Mouse (Mus musculus): ENCODE measurements around the gene A430078G23Rik.

Gene A430078G23Rik

DNA sequence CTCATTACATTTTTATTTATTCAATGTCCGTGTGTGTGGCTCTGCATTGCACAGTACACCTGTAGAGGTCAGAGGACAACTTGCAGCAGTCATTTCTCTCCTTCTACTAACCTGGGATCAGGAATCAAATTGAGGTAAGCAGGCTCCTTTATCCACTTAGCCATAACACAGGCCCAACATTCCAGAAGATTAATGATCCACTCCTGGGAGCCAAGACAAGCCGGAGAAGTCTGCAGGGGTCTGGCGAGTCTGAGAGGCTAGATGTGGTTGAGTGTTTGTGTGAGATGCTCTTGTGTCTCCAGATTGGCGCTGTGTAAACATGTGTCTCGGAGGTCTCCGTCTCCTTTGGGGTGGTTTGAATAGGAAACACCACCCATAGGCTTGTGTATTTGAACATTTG, 2.5 kb upstream of the A430078G23Rik start:
- DNase-seq = no peak

DNA sequence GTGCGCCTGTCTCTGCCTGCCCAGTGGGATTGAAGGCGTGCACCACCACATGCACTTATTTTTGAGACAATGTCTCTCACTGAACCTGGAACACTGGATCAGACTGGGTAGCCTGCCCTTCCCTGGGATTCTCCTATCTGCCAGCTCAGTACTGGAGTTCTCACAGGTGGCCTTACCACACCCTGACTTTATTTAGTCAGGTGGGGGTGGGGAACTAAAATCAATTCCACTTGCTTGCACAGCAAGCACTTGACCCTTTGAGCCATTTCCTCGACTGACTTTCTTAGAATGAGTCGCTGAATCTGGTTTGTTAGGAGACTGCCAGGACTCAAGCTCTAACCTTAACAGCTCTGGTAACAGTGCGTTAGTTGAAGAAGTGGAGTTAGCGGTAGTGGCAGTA, 500 bp upstream of the A430078G23Rik start:
- DNase-seq = no peak

DNA sequence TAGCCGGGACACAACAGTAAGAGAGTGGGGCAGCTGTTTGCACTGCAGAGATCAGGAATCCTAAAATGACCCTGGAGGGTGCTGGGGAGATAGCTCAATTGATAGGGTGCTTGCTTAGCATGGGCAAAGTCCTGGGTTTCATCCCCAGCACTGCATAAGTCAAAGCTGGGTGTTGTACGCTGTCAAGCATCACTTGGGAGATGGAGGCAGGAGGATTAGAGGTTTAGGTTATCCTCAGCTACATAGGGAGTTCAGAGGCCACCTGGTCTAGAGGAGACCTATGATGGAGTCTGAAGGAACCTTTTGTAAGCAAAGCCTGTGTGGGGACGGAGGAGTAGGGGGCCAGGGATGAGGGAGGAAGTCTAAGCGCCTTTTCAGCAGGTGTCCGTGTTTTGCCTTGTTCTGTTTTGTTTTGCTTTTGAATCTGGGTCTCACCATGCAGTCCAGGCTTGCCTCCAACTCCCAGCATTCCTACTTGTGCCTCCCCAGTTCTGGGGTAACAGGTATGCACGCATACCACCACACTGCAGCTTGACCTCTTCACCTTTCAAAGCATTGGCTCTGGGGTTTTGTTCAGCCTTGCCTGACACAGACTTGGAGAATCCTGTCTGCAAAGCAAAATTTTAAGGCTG, 712 bp downstream of the A430078G23Rik start:
- DNase-seq = peak; percentile 8 to 31

DNA sequence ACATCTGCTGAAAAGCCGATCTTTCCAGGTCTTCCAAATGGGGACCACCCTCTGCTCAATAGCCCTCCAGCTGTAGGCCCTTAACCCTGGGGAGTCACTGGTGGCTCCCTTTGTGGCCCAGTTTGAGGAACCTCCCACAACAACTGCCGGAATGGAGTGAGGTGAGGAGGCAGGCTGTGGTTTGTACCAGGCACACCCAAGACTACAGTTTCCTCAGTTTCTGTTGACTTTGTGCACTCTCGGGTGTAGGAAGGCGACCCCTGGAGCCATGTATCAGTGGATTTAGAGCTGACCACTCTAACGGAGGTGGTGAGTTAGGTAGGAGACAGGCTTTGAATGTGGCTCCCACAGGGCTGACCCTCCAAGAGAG, 1.2 kb downstream of the A430078G23Rik start:
- peak; percentile 59 to 67 for DNase-seq

DNA sequence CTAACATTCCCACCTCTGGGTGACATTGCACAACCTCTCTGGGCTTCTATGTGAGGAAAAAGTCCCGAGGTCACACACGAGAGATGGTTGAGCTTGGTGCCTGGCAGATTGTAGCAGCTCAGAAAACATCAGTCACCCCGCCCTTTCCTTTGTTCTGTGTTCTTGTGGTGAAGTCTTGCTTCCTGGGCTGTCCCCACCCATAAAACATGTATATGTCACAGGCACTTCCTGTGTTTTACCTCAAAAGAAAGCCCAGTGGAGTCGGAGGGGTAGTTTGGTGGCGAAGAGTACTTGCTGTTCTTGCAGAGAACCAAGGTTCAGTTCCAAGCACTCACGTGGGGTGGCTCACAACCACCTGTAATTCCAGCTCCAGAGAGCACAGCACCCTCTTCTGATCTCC, 2.4 kb downstream of the A430078G23Rik start:
- DNase-seq = peak; percentile 60

DNA sequence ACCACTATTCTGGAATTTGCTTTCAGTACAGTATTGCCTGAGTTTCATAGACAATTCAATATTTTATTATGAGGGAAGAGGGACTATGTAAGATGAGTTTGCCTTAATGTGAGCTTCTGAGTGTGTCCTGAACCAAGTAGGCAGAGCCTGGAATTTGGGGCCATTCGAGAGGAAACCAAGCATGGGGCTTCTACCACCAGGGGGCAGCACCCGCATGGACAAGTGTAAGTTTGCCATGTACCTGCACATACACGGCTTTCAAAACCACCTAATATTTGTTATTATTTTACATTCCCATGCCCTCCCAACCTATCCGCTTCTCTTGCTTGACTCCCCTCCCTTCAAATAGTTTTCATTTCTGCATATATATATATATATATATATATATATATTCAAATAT, 4.8 kb downstream of the A430078G23Rik start:
- peak; percentile 51 to 85 for DNase-seq

DNA sequence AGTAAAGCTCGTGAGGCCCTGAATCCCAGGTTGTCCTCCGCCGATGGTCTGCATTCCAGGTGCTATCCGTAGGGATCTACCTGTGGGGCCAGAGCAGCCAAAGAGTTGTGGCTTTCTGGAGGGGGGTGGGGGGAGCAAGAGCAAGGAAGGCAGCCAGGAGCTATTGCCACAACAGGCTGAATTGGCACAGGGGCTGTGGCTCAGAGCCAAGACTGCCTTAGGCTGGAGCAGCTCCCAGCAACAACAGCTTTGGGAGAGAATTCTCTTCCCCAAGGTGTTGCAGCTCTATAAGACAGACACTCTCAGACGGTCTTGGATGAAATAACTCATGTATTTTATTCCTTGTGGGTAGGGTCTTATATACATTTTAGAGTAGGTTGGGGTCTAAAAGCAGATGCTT, 13.9 kb downstream of the A430078G23Rik start:
- no peak for DNase-seq

DNA sequence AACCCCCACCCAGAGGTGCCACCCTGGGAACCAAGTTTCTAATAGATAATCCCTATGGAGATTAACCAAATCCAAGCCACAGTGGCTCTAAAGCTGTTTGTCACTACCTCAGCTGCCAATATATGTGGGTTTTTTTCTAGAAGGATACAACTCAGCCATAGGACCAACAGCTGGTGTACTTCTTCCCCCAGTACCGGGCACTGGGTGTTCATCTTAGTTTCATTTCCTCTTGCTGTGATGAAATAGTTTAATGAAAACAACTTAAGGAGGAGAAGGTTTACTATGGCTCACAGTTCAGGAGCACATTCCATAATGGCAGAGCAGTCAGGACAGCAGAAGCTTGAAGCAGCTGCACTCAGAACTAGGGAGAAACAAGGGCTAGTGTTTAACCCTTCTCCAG, 14.9 kb downstream of the A430078G23Rik start:
- DNase-seq = no peak

DNA sequence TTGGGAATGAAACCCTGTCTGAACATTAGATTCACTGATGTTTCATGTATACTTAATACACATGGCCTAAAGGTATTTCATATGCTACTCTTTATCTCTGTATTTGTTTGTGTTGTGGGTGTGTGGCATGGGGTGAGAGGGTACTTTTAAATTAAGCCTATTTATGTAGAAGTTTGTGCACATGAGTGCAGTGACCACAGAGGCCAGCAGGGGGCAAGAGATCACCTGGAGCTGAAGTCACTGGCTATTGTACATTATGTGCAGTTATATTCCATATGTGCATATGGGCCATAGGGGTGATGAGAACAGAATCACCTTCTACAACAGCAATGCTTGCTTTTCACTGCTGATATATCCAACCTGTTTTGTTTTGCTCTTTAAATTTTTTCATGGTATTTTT, 22.5 kb downstream of the A430078G23Rik start:
- no peak for DNase-seq

DNA sequence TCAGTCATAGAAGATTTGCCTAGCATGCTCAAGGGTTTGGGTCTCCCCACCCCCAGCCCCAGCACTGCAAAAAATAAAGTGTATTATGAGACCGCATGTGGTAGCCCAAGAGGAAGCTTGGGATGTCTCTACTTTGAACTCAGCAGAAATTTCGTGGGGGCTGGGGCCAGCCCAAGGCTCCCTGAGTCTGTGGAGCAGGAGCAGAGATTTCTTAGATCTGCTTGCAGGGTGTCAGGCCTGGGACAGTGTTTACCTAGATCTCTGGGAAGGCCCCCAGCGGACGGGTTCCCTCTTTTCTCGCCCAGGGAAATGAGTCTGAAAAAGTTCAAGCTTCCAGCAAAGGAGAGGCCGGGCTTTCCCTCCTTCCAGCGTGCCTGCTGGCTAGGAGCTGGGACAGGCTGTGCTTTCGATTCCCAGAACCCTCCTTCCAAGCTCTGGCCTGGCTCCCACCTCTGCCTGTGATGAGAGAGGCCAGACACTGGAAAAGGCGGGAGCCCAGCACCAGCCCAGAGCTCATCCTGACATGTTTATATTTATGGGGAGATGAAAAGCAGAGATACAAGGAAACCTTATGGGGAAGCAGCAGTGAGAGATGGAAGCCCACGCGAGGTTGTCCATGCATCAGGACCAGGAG, 23.5 kb downstream of the A430078G23Rik start:
- DNase-seq = no peak

DNA sequence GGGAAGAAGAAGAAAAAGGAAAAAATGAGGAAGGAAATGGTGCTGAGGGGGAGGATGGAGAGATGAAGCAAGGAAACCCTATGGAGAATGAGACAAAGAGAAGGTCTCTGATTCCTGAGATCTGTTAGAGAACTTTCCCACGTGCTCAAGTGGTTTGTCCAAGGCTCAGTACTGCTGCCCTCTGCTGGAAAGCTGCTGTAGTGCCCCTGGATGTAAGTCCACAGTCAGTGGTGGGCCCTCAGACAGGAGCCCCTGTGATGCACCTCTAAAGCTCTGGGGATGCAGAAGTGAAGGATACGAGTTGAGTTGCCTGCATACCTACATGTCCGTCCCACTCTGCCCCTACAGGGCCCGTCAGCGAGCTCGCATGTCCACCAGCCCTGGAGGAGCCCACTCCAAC, 34.1 kb downstream of the A430078G23Rik start:
- DNase-seq = peak; percentile 45 to 71

DNA sequence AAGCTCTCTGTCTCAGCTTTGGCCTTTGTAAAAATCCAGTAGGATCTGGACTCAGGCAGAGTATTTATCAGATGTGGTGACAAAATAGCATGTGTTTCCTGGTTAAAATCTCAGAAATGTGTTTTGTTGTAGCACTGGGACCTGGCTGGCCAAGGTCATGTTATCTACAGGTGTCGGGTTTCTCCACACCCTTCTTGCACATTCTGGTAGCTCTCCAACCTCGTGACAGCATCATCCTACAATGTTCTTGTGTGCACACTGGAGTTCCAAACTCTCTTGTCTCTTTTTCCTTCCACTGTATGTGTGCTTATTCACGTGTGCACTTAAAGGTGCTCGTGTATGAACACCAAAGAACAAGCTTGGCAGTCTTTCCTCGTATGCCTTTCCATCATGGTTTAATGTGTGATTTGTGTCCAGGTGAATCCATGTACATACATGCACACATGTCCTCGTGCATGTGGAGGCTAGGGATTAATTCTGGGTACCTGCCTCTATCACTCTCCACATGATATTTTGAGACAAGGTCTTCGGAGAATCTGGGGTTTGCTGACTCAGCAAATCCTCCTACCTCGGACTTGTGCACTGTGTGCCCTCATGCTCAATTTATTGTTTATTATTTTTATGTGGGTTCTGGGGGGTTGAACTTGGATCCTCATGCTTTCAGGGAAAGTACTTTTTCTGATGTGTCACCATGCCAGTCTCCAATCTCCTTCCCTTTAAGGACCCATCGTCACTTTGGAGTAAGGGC, 35.5 kb downstream of the A430078G23Rik start:
- no peak for DNase-seq

DNA sequence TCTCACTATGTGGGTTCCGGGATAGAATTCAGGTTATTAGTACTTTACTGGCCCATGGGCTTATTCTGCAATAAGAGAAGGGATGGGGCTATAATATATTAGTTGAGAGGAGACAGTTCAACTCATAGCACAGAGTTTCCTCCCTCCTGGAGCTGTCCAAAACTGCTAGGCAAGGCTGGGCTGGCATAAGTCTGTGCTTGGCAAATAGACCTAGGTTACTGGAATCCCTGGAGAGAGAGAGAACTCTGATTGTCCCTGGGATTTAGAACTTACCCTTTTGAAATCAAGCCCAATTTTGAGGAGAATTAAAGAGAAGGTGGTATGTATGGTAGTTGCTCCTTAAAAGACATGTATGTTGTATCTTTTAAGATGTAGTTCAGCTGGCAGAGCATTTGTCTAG, 36.3 kb downstream of the A430078G23Rik start:
- DNase-seq = no peak

DNA sequence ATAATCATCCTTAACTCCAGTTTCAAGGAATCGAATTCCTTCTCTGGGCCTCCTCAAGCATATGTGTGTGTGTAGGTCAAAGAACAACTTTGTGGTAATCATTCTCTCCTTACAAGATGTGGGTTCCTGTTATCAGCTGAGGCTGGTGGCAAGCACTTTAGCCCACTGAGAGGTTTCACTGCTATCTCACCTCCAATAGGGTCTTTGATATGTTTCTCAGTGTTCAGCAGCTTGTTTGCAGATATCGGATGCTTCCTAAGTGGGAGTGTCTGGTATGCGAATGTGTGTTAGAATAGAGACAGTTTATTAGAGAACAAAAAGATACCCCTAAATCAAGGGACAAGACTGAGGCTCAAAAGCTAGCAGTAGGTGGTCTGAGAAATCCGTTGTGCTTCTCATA, 39.1 kb downstream of the A430078G23Rik start:
- DNase-seq = no peak

DNA sequence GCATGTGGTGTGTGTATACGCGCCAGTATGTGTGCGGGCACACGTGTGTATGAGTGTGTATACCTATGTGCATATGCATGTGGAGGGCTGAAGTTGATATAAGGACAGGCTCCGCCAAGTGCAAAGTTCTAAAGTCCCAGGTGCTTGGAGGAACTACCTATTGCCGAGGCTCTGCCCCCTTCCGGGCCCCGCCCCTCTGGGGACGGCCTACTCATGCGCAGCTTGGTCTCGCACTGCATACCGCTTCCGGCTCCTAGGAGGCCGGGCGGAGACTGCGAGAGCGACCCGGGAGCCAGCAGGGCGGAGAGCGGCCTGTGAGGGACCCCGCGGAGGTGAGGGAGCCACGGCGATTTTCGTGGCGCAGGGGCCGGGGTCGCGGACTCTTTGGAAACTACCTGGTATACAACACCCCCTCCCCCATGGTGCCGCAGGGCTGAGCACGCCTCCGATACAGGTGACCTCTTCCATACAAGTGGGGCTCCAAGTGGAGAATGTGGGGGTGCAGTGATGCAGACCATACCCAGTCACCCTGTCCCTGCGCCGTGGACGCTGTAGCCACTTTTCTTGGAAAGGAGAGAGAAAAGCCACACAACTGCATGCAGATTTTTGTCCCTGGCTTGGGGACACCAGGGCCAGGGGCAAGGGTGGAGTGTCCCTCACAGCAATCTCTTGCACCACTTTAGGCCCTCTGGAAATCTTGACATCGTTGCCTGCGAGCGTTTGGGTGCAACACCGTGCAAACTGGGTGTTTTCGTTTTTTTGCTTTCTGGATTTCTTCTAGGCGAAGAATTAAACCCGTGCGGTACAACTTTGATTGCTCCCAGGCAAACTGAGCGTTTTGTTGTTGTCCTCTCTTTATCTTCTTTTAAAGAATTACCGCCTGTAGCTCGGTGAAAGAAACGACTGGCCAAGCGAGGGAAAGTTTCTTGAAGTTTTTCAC, 39.8 kb downstream of the A430078G23Rik start, which contains the start of gene Arhgef18:
TSS of gene Arhgef18 (plus strand) at position 236 of the 940 bp plus-strand sequence.
- peak; percentile 32 to 39 for DNase-seq

DNA sequence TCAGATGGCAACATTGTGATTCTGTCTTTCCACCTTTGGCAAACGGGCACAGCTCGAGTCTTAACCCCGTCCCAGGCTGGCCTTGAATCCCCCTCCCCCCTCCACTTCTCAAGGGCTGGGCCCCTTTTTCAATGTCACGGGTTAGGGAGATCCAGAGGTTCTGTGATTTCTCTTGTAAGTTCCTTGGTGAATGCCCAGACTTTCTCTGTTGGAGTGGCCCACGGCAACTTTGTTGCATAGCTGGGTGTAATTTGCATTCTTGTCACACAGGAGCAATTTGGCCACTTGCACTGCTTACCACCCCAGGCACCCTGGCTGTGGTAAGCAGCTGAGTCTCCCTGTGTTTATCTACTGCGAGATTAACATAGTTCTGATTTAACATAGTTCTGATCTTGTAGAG, 41.4 kb downstream of the A430078G23Rik start:
- DNase-seq = no peak

DNA sequence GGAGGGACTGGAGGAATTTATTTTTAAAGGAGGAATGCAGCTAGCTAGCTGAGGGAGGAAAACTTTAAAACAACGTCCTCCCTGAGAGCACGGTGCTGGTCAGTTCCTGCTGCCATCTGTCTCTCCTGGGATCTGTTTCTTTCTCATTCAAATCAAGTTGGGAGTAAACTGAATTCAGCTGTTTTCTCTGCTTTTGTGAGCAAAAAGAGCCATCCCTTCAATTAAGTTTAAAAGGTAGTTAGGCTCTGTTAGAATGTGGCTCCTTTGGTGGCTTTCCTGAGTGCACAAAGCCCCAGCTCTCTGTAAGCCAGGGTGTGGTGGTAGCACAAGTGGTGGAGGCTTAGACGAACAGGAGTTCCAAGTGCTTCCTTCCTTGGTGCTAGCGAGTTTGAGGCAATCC, 42.0 kb downstream of the A430078G23Rik start:
- DNase-seq = no peak

DNA sequence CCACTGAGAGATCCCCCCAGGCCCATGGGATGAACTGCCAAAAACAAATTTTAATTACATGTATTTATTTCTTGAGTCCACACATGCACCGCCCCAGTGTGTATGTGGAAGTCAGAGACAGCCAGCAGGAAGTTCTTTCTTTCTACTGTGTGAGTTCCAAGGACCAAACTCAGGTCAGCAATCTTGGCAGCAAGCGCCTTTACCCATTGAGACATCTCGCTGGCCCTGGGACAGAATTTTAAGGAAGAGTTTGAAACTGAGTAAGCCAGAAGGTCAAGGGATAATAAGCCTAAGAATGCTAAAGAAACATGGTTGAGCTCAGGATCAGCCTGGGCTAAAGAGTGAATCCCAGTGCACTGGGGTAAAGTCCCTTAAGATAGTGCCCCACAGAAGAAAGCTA, 44.4 kb downstream of the A430078G23Rik start:
- no peak for DNase-seq

DNA sequence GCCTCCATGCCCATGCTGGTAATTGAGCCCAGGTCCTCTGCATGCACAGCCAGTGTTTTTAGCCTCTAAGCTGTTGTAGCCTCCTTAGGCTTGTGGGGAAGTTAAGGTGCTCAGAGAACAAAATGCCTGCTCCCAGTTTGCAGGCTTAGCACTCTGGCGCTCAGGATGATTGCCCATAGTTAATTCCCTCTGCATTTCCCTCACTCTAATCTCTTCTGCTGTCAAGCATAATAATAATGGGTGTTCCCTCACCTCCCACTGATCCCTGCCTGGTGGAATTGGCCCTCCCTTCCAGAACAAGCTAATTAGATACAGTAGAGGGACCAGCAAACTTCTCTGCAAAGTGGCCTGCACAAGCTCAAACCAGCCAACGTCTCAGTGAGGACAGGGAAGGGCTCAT, 47.3 kb downstream of the A430078G23Rik start:
- no peak for DNase-seq

DNA sequence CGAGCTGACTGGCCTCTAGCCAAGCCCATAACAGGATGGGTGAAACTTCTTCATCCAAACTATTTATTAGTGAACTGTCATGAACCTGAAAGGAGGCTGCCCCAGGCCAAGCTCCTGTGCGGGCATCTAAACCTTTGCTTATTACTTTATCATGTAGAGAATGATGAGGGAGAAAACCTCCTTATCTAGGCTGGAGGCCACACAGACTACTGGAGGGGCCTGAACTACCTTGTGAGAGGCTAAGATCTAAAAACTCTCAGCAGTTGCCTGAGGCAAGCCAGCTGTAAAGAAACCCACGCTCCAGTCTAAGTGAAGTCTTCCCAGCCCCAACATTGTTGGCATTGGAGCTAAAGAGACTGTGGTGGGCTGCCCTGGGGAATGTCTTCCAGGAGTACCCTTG, 54.2 kb downstream of the A430078G23Rik start:
- no peak for DNase-seq

DNA sequence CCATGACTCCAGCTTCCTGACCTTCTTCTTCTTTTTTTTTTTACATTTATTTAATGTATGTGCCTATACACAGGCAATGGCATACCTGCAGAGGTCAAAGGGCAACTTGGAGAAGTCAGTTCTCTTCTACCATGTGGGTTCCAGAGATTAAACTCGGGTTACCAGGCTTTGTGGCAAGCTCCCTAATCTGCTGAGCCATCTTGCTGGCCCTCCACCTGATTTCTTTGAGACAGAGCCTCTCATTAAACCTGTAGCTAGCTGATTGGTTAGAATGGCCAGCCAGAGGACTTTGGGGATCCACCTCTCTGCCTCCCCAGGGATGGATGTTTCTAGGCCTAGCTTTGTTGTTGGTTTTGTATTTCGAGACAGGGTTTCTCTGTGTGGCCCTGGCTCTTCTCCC, 57.9 kb downstream of the A430078G23Rik start:
- DNase-seq = no peak

DNA sequence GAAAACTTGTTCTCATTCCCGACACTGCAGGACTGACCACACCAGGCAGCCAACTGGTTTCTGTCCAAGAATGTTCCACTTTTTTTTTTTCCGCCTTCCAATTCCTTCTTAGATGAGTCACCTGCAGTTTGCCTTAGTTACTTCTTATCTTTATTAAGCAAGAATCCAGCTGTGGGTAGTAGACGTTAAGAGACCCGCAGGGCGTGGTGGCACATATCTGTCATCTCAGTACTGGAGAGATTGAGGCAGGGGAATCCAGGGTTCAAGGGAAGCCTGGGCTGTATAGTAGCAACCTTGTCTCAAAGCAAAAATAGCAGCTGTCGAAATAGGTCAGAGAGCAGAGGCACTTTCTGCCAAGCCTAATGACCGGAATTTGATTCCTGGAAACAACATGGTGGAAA, 58.7 kb downstream of the A430078G23Rik start:
- DNase-seq = no peak

DNA sequence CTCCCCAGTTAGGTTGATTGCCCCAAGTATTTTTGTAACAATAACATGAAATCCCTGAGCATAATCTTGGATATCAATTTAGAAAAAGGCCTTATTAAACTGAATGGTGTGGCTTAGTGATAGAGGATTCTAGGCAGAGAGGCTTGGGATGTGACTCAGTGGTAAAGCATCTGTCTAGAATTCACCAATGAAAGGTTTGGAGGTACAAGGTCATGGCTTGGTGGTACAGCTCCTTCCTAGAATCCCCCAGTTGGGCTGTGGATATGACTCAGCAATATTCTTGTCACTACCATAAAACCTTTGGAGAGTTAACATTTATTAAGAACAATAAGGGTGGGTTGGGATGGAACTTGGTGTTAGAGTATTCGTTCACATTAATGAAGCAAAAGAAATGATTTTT, 59.6 kb downstream of the A430078G23Rik start:
- DNase-seq = no peak
